Mouse (Mus musculus) left cerebral cortex, adult 2 months (tissue): ENCODE measurements at regions not wholly inside any gene's neighbourhood (a gene's known extent, or its start where the extent isn't known, plus 50 kb on each side); places are given as distances from the start of the nearest gene placed in this dataset.

Source experiments
- DNase-seq, 2 experiments: peaks; one replicate each; pipeline ENCODE4 v3.0.0; 2021 to 2022; ENCODE audit warnings: low spot score in 2 of 2, mixed read lengths in 1 of 2; ENCODE audit errors: extremely low spot score in 1 of 2
- H3K27ac ChIP-seq: fragments of 200-600 bp; 2 replicates; pipeline ENCODE4 v1.8.1; 2022
- H3K4me3 ChIP-seq: fragments of 200-600 bp; 2 replicates; pipeline ENCODE4 v1.8.1; 2022
- CTCF ChIP-seq: fragments of 200-600 bp; IDR thresholded peaks from 2 replicates; pipeline ENCODE4 v1.8.1; 2022; ENCODE audit warnings: antibody characterized with exemption, mild to moderate bottlenecking, moderate library complexity
- intact Hi-C: fragments of 180-260 bp; cut with DNase I; formaldehyde crosslinking; loops from one replicate; pipeline ENCODE4 v1.15.1; 2025

GRCm38 (mm10) chr2:78011821-78012220, 65.6 kb upstream of the Cwc22 start:
- intact Hi-C loops: no loop called here
- H3K27ac ChIP-seq: no peak overlapping the region
- no peak for TF ChIP-seq CTCF
- H3K4me3 ChIP-seq: no peak overlapping the region
- no peak for DNase-seq

GRCm38 (mm10) chr2:78011051-78011800, 65.1 kb upstream of the Cwc22 start:
- Histone ChIP-seq H3K27ac (no peak overlapping the region), H3K4me3 (no peak overlapping the region)
- DNase-seq: no peak
- intact Hi-C loops: no loop called here
- TF ChIP-seq CTCF: no peak

GRCm38 (mm10) chr2:78010066-78010690, 64.0 kb upstream of the Cwc22 start:
- DNase-seq: no peak
- Histone ChIP-seq H3K27ac (no peak overlapping the region), H3K4me3 (no peak overlapping the region)
- intact Hi-C loops: no loop called here
- TF ChIP-seq CTCF: no peak

- Histone ChIP-seq H3K4me3 (no peak overlapping the region), H3K27ac (no peak overlapping the region)
- intact Hi-C loops: loop anchor here (5.0 kb wide), 1 partner anchor 131 kb away; no protein-coding TSS in a partner anchor
- TF ChIP-seq CTCF: no peak
- DNase-seq: no peak
Observed at GRCm38 (mm10) chr2:78008094-78008493, 61.9 kb upstream of the Cwc22 start.

- intact Hi-C loops: loop anchor here (5.0 kb wide), 1 partner anchor 128 kb away; no protein-coding TSS in a partner anchor
- Histone ChIP-seq H3K4me3 (no peak overlapping the region), H3K27ac (no peak overlapping the region)
- DNase-seq: no peak
- TF ChIP-seq CTCF: no peak
Observed at GRCm38 (mm10) chr2:78005402-78006021, 59.3 kb upstream of the Cwc22 start.

- Histone ChIP-seq H3K4me3 (no peak overlapping the region), H3K27ac (no peak overlapping the region)
- no peak for DNase-seq
- TF ChIP-seq CTCF: no peak
- intact Hi-C loops: no loop called here
Observed at GRCm38 (mm10) chr2:78004426-78004825, 58.3 kb upstream of the Cwc22 start.
